ENCODE assay signal across 19 mouse cellular contexts in genomic region chr4:118029892-118030291, GRCm38 (mm10).
A peak's percentile ranks its signal among the peaks of the same experiment; 100 is the strongest.
DNase-seq lines count a peak whose midpoint lies in the region; ATAC-seq lines count a peak whose summit lies in the region.
"Had no signal": no experiment of that assay in that cellular context is flagged by ENCODE, and none has a peak within 500 bp of the region (broad histone marks: within the 10 kb centered on the region; RNA-seq: fewer than 3 reads in every experiment).

No protein-coding gene starts in this region.

- no peak overlapping the region for H3K27ac ChIP-seq in embryonic facial prominence, embryonic 14.5 days (replicated peaks; ENCODE audit: low read depth, low read length)
- H3K27ac ChIP-seq in embryonic facial prominence, embryonic 10.5 days (replicated peaks), result no peak overlapping the region
- H3K27ac ChIP-seq in kidney, embryonic 16.5 days (ENCODE audit: low read length), result 0 out of 2 replicates have a peak overlapping the region, but pooled peaks have one; percentile 63
- H3K27ac ChIP-seq in midbrain, embryonic 12.5 days (replicated peaks), result 0 out of 2 replicates have a peak overlapping the region, but pooled peaks have one; percentile 25
- no peak overlapping the region for H3K27ac ChIP-seq in midbrain, embryonic 11.5 days (ENCODE audit: low read depth, low read length)
- H3K27ac ChIP-seq: hindbrain, embryonic 12.5 days; midbrain, embryonic 13.5 days; neural tube, embryonic 15.5 days had no signal

- H3K36me3 ChIP-seq in embryonic facial prominence, embryonic 14.5 days (ENCODE audit: control insufficient read depth, insufficient read depth, low read length), result no peaks in the 10 kb centered on the region
- no peaks in the 10 kb centered on the region for H3K36me3 ChIP-seq in embryonic facial prominence, embryonic 10.5 days (replicated peaks)
- H3K36me3 ChIP-seq in kidney, embryonic 16.5 days (ENCODE audit: insufficient read depth, low read length), result no peaks in the 10 kb centered on the region
- H3K36me3 ChIP-seq in midbrain, embryonic 12.5 days, result no peaks in the 10 kb centered on the region
- H3K36me3 ChIP-seq in midbrain, embryonic 11.5 days (ENCODE audit: control insufficient read depth, insufficient read depth, low read length), result no peaks in the 10 kb centered on the region
- H3K36me3 ChIP-seq: hindbrain, embryonic 12.5 days; midbrain, embryonic 13.5 days; neural tube, embryonic 15.5 days had no signal

- H3K4me1 ChIP-seq in embryonic facial prominence, embryonic 14.5 days (ENCODE audit: control insufficient read depth, insufficient read depth, low read length), result peaks cover 8% of the 10 kb centered on the region; the same call in 1 of the 2 replicates
- peaks cover 15% of the 10 kb centered on the region for H3K4me1 ChIP-seq in embryonic facial prominence, embryonic 10.5 days
- peaks cover 27% of the 10 kb centered on the region for H3K4me1 ChIP-seq in kidney, embryonic 16.5 days (ENCODE audit: insufficient read depth, low read length)
- H3K4me1 ChIP-seq in midbrain, embryonic 12.5 days, result peaks cover 14% of the 10 kb centered on the region
- H3K4me1 ChIP-seq in midbrain, embryonic 11.5 days (ENCODE audit: control insufficient read depth, insufficient read depth, low read length), result peaks cover 7% of the 10 kb centered on the region; the same call in 1 of the 2 replicates

- no peak overlapping the region for H3K9ac ChIP-seq in embryonic facial prominence, embryonic 14.5 days (ENCODE audit: low read depth, low read length)
- no peak overlapping the region for H3K9ac ChIP-seq in kidney, embryonic 16.5 days (replicated peaks; ENCODE audit: low read length)
- H3K9ac ChIP-seq in midbrain, embryonic 12.5 days (replicated peaks), result no peak overlapping the region
- H3K9ac ChIP-seq in midbrain, embryonic 11.5 days (ENCODE audit: low read length), result no peak overlapping the region
- H3K9ac ChIP-seq: hindbrain, embryonic 12.5 days; midbrain, embryonic 13.5 days; neural tube, embryonic 15.5 days had no signal

- no peak overlapping the region for H3K4me3 ChIP-seq in embryonic facial prominence, embryonic 14.5 days (ENCODE audit: low read depth, low read length)
- no peak overlapping the region for H3K4me3 ChIP-seq in embryonic facial prominence, embryonic 10.5 days
- no peak overlapping the region for H3K4me3 ChIP-seq in kidney, embryonic 16.5 days (ENCODE audit: low read length)
- H3K4me3 ChIP-seq in midbrain, embryonic 12.5 days, result no peak overlapping the region
- H3K4me3 ChIP-seq in midbrain, embryonic 11.5 days (ENCODE audit: low read depth, low read length), result no peak overlapping the region
- H3K4me3 ChIP-seq: erythroblast, embryonic 14.5 days; hindbrain, embryonic 12.5 days; midbrain, embryonic 13.5 days; myocyte; neural tube, embryonic 15.5 days had no signal

- WGBS in embryonic facial prominence, embryonic 14.5 days, result 50% methylated on average over 6 of the region's 6 CpGs
- 74% methylated on average over 6 of the region's 6 CpGs for whole genome bisulfite sequencing in embryonic facial prominence, embryonic 10.5 days
- WGBS in kidney, embryonic 16.5 days, result 63% methylated on average over 6 of the region's 6 CpGs
- 41% methylated on average over 6 of the region's 6 CpGs for WGBS in midbrain, embryonic 12.5 days
- 63% methylated on average over 6 of the region's 6 CpGs for WGBS in midbrain, embryonic 11.5 days

- H3K4me2 ChIP-seq in embryonic facial prominence, embryonic 14.5 days (ENCODE audit: low read depth, low read length), result no peak overlapping the region
- H3K4me2 ChIP-seq in kidney, embryonic 16.5 days (replicated peaks; ENCODE audit: low read depth, low read length), result no peak overlapping the region
- no peak overlapping the region for H3K4me2 ChIP-seq in midbrain, embryonic 12.5 days (replicated peaks)
- H3K4me2 ChIP-seq in midbrain, embryonic 11.5 days, result no peak overlapping the region
- H3K4me2 ChIP-seq: hindbrain, embryonic 12.5 days; liver, embryonic 11.5 days; midbrain, embryonic 13.5 days; neural tube, embryonic 15.5 days had no signal

- ATAC-seq in embryonic facial prominence, embryonic 14.5 days (ENCODE audit: low read depth), result no peak
- ATAC-seq in kidney, embryonic 16.5 days (ENCODE audit: low FRiP score, low TSS enrichment), result no peak
- no peak for ATAC-seq in midbrain, embryonic 12.5 days (ENCODE audit: low FRiP score, low read depth)
- ATAC-seq in midbrain, embryonic 11.5 days (ENCODE audit: low FRiP score), result no peak
- ATAC-seq: midbrain, embryonic 13.5 days had no signal

- H3K9me3 ChIP-seq in embryonic facial prominence, embryonic 14.5 days (ENCODE audit: control insufficient read depth, low read length), result no peaks in the 10 kb centered on the region
- no peaks in the 10 kb centered on the region for H3K9me3 ChIP-seq in embryonic facial prominence, embryonic 10.5 days
- no peaks in the 10 kb centered on the region for H3K9me3 ChIP-seq in kidney, embryonic 16.5 days (ENCODE audit: low read length)
- H3K9me3 ChIP-seq in midbrain, embryonic 12.5 days, result no peaks in the 10 kb centered on the region
- no peaks in the 10 kb centered on the region for H3K9me3 ChIP-seq in midbrain, embryonic 11.5 days (ENCODE audit: control insufficient read depth, low read length)
- H3K9me3 ChIP-seq: hindbrain, embryonic 12.5 days; midbrain, embryonic 13.5 days; neural tube, embryonic 15.5 days had no signal

- H3K27me3 ChIP-seq in embryonic facial prominence, embryonic 14.5 days (replicated peaks; ENCODE audit: control insufficient read depth, insufficient read depth, low read length), result no peaks in the 10 kb centered on the region
- H3K27me3 ChIP-seq in embryonic facial prominence, embryonic 10.5 days (replicated peaks; ENCODE audit: low read depth, poor library complexity, severe bottlenecking), result no peaks in the 10 kb centered on the region
- no peaks in the 10 kb centered on the region for H3K27me3 ChIP-seq in kidney, embryonic 16.5 days (ENCODE audit: insufficient read depth, low read length)
- H3K27me3 ChIP-seq in midbrain, embryonic 12.5 days, result no peaks in the 10 kb centered on the region
- no peaks in the 10 kb centered on the region for H3K27me3 ChIP-seq in midbrain, embryonic 11.5 days (ENCODE audit: control insufficient read depth, insufficient read depth, low read length)
- H3K27me3 ChIP-seq: hindbrain, embryonic 12.5 days; midbrain, embryonic 13.5 days; neural tube, embryonic 15.5 days had no signal

- DNase-seq in embryonic facial prominence, embryonic 14.5 days (ENCODE audit: low spot score), result peak; percentile 26
- DNase-seq in embryonic facial prominence, embryonic 10.5 days (ENCODE audit: low spot score), result no peak
- DNase-seq in kidney, postnatal 25 days, result no peak
- no peak for DNase-seq in midbrain, embryonic 11.5 days (ENCODE audit: low spot score, missing footprints)
- no peak for DNase-seq in thymus, postnatal 25 days
- no peak for DNase-seq in right cerebral cortex, adult 18-20 months
- DNase-seq: adrenal gland, adult 2 months; cerebellum, adult 11-12 months; cerebellum, postnatal 36 days; gastrocnemius, postnatal 14 days; kidney, adult 8-10 months had no signal

Comparison
In these comparisons a context has a peak if more than half of its experiments do, and no peak if none do; other contexts are left out.
1. H3K27ac ChIP-seq: peak in kidney, embryonic 16.5 days (single experiment) and midbrain, embryonic 12.5 days (single experiment); none in embryonic facial prominence, embryonic 14.5 days (single experiment), embryonic facial prominence, embryonic 10.5 days (single experiment) and midbrain, embryonic 11.5 days (single experiment).